Mouse (Mus musculus): ENCODE data around the gene Nudt2.

GRCm38 (mm10) chr4:41499619-41500018, 34.7 kb downstream of the Nudt2 start:
- no peak for TF ChIP-seq TAL1 (IDR thresholded peaks at IDR 0.05; ENCODE audit: low read length)
- no peak for TF ChIP-seq GATA1 (IDR thresholded peaks at IDR 0.05; ENCODE audit: low read length)

Measured in erythroblast, embryonic 14.5 days (primary cell).